Mouse (Mus musculus) ES-E14 (cell line): ENCODE measurements around the gene Lrrc15. TPM values are rescaled to one million over a fixed set of nuclear protein-coding genes. Genes with fewer than 3 reads are reported as not detected.

ENCODE experiments used
- DNase-seq: peaks from one replicate; pipeline ENCODE4 v3.0.0-alpha.2; 2013; ENCODE audit warnings: low read depth, low spot score
- H3K27ac ChIP-seq: 2 replicates; pipeline ENCODE4 v1.5.1; 2012; ENCODE audit warnings: low read depth, mild to moderate bottlenecking, low read length, moderate library complexity, mixed read lengths; ENCODE audit not compliant: poor library complexity, insufficient read depth, severe bottlenecking
- H3K36me3 ChIP-seq: 2 replicates; pipeline ENCODE4 v1.6.1; 2012; ENCODE audit warnings: mild to moderate bottlenecking, low read length, moderate library complexity, mixed read lengths; ENCODE audit not compliant: control insufficient read depth, poor library complexity, insufficient read depth, severe bottlenecking
- H3K4me1 ChIP-seq, 2 experiments: fragments of 150-350 bp in 1 of 2; sonication (generic) in 1 of 2; 2 replicates each; pipeline ENCODE4 v1.6.1; 2012; ENCODE audit warnings: low read length in 2 of 2, mild to moderate bottlenecking in 1 of 2, mixed read lengths in 1 of 2; ENCODE audit not compliant: control insufficient read depth in 2 of 2, insufficient read depth in 2 of 2, poor library complexity in 1 of 2
- H3K4me3 ChIP-seq, 2 experiments: fragments of 150-350 bp in 1 of 2; sonication (generic) in 1 of 2; 2 replicates each; pipeline ENCODE4 v1.5.1; 2012; ENCODE audit warnings: low read length in 2 of 2, low read depth in 1 of 2, mild to moderate bottlenecking in 1 of 2, mixed read lengths in 1 of 2; ENCODE audit not compliant: insufficient read depth in 1 of 2, poor library complexity in 1 of 2, severe bottlenecking in 1 of 2
- H3K9ac ChIP-seq: 2 replicates; pipeline ENCODE4 v1.6.1; 2012; ENCODE audit warnings: low read depth, mild to moderate bottlenecking, low read length, mixed read lengths; ENCODE audit not compliant: poor library complexity, insufficient read depth, severe bottlenecking
- H3K9me3 ChIP-seq: fragments of 150-350 bp; sonication (generic); 2 replicates; pipeline ENCODE4 v1.6.1; 2012; ENCODE audit warnings: low read depth, mild to moderate bottlenecking, low read length; ENCODE audit not compliant: control insufficient read depth, insufficient read depth
- CHD2 ChIP-seq: IDR thresholded peaks from 2 replicates; pipeline ENCODE4 v1.6.1; 2014; ENCODE audit warnings: mild to moderate bottlenecking, low read depth, low read length, inconsistent platforms
- HCFC1 ChIP-seq: IDR thresholded peaks from 2 replicates; pipeline ENCODE4 v1.6.1; 2012; ENCODE audit warnings: low read length, inconsistent platforms, borderline replicate concordance; ENCODE audit not compliant: insufficient read depth
- MAFK ChIP-seq: IDR thresholded peaks from 2 replicates; pipeline ENCODE4 v1.6.1; 2014; ENCODE audit warnings: mild to moderate bottlenecking, low read depth, low read length, inconsistent platforms; ENCODE audit not compliant: insufficient read depth
- ZC3H11A ChIP-seq: IDR thresholded peaks from 2 replicates; pipeline ENCODE4 v1.6.1; 2012; ENCODE audit warnings: low read depth, mild to moderate bottlenecking, inconsistent platforms, low read length, borderline replicate concordance
- ZNF384 ChIP-seq: IDR thresholded peaks from 2 replicates; pipeline ENCODE4 v1.6.1; 2012; ENCODE audit warnings: low read depth, low read length, inconsistent platforms
- in situ Hi-C, 2 experiments: fragments of 600-800 bp; cut with MboI; formaldehyde crosslinking; loops; one replicate each; pipeline ENCODE4 v1.15.1; 2025; ENCODE audit warnings: low sequenced_read_pairs in 2 of 2, inconsistent platforms in 1 of 2; ENCODE audit not compliant: unreplicated experiment in 2 of 2
- total RNA-seq: library from RNA; depleted of rRNA; stranded (reverse); fragments of 300-350 nt; gene quantifications from 2 replicates; pipeline ENCODE4 v1.2.3, GENCODE M21; 2012

The Lrrc15 gene
- total RNA-seq, 1 experiment: 1.8 TPM

DNA sequence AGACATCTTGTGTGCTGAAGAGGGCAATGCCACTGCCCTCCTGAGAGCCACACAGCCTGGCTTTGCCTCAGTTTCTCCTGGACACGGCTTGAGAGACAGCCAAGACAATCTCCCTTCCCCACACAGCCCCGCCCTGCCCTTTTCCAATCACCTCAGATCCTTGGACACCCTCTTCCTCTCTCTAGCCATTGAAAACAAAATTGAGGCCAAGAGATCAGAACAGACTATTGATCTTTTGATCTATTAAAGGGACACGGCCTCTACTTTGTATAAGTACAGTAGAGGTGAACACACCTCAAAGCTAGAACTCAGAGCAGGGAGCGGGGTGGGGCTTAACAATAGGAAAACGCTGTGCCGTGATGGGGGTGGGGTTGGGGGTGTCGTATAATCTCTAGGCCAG lies 24.6 kb downstream of the Lrrc15 start:
- in situ Hi-C loops: loop anchor here in 1 of 2 experiments (10.0 kb wide), 1 partner anchor 256 kb away; no protein-coding TSS in a partner anchor
- H3K9ac ChIP-seq: no peak overlapping the region

DNA sequence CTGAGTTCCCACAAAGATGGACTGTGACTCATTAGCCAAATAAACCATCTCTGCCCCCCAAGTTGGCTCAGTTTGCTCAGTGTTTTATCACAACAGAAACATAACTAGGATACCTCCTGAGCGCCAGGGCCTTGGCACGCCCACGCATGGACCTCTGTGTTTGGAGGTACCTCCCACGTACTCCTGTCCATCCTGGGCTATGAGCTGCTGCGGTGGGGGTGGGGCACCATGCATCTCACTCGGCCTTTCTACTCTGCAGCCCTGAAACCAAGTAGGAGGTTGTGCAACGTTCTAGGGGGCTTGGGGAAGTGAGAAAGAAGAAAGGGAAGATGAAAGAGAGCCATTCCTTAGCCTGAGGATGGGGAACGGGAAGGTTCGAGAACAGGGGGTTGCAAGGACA lies 25.3 kb downstream of the Lrrc15 start:
- in situ Hi-C loops: loop anchor here in 1 of 2 experiments (10.0 kb wide), 1 partner anchor 257 kb away; no protein-coding TSS in a partner anchor
- Histone ChIP-seq H3K4me3 (no peak overlapping the region), H3K27ac (no peak overlapping the region), H3K4me1 (peaks cover 0 to 2% of the 10 kb centered on the region in 2 experiments; a peak in 1 of 4 replicates), H3K9me3 (no peaks in the 10 kb centered on the region), H3K9ac (no peak overlapping the region), H3K36me3 (no peaks in the 10 kb centered on the region)
- TF ChIP-seq ZNF384: no peak
- TF ChIP-seq CHD2: no peak
- TF ChIP-seq ZC3H11A: no peak
- TF ChIP-seq HCFC1: no peak
- no peak for TF ChIP-seq MAFK
- DNase-seq: no peak

More for the DNA sequence above, 24.6 kb downstream of the Lrrc15 start:
- Histone ChIP-seq H3K4me3 (no peak overlapping the region), H3K27ac (no peak overlapping the region), H3K4me1 (peaks cover 0 to 2% of the 10 kb centered on the region in 2 experiments; a peak in 1 of 4 replicates), H3K36me3 (no peaks in the 10 kb centered on the region), H3K9me3 (no peaks in the 10 kb centered on the region)
- DNase-seq: no peak
- TF ChIP-seq HCFC1: no peak
- TF ChIP-seq MAFK: no peak
- no peak for TF ChIP-seq CHD2
- no peak for TF ChIP-seq ZNF384
- no peak for TF ChIP-seq ZC3H11A

DNA sequence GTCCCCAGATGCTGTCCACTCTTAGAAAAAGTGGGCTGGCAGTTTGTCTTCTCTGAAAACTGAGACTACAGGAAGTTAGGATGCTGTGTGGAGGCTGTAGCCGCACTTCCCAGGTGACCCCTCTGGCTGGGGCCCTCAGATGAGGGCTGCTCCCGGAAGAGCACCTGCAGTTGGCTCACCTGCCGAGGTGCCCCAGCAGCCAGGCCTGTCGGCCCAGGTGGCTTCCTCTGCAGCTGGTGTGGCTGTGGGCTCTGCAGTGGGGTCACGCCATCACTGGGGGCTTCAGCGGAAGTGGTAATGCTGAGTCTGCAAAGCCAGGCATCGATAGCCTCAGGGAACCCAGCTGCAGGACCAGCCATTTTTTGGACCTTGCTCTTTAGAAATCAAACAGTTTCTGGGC lies 28.0 kb downstream of the Lrrc15 start:
- in situ Hi-C loops: loop anchor here in 1 of 2 experiments (10.0 kb wide), 1 partner anchor 260 kb away; no protein-coding TSS in a partner anchor
- peaks cover 0 to 5% of the 10 kb centered on the region in 2 experiments; a peak in 1 of 4 replicates for H3K4me1 ChIP-seq
- H3K9me3 ChIP-seq: no peaks in the 10 kb centered on the region
- no peak overlapping the region for H3K9ac ChIP-seq
- no peak overlapping the region for H3K27ac ChIP-seq
- H3K36me3 ChIP-seq: no peaks in the 10 kb centered on the region
- TF ChIP-seq CHD2 (no peak), ZC3H11A (no peak), ZNF384 (no peak), MAFK (no peak)
- DNase-seq: no peak
- H3K4me3 ChIP-seq: no peak overlapping the region; a peak in 1 of 4 replicates

DNA sequence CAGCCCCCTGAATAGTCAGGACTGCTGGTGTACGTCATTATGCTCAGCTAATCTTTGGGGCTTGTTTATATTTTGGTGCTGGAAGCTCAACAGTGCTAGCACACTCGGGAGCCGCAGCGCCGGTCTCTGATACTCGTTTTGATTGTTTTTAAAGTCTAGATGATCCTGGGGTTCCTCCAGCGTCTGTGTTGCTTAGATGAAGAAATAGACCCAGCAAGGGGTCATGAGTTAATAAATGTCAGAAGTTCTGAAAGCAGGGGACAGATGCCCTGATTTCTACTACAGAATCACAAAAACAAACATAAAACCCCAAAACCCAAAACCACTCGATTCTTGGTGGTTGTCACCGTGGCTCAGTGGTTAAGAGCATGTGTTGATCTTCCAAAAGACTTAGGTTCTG lies 29.2 kb downstream of the Lrrc15 start:
- Histone ChIP-seq H3K27ac (no peak overlapping the region), H3K9ac (no peak overlapping the region), H3K4me1 (peaks cover 0 to 5% of the 10 kb centered on the region in 2 experiments; a peak in 1 of 4 replicates), H3K9me3 (no peaks in the 10 kb centered on the region), H3K4me3 (no peak overlapping the region), H3K36me3 (no peaks in the 10 kb centered on the region)
- TF ChIP-seq ZNF384 (no peak), ZC3H11A (no peak), CHD2 (no peak), HCFC1 (no peak), MAFK (no peak)
- DNase-seq: no peak
- in situ Hi-C loops: loop anchor here (5.0 to 10.0 kb wide), 2 partner anchors 261 to 268 kb away; no protein-coding TSS in a partner anchor
